Mouse (Mus musculus) kidney, embryonic 16.5 days (tissue): Measurements from ENCODE around the gene Akap13. TPM values are rescaled to one million over a fixed set of nuclear protein-coding genes. Genes with fewer than 3 reads are reported as not detected.

Source experiments
- ATAC-seq: fragments of 200-750 bp; cut with Nextera tagmentation; 2 replicates; pipeline ENCODE4 v1.8.0; 2017; ENCODE audit warnings: moderate TSS enrichment; ENCODE audit not compliant: low FRiP score, low TSS enrichment
- H3K27ac ChIP-seq: fragments of 300-500 bp; sonication (generic); 2 replicates; pipeline ENCODE4 v1.5.1; 2014; ENCODE audit warnings: low read length
- H3K27me3 ChIP-seq: fragments of 300-500 bp; sonication (generic); 2 replicates; pipeline ENCODE4 v1.6.1; 2014; ENCODE audit warnings: low read length, control low read depth, mixed read lengths; ENCODE audit not compliant: insufficient read depth
- H3K36me3 ChIP-seq: fragments of 300-500 bp; sonication (generic); 2 replicates; pipeline ENCODE4 v1.6.1; 2014; ENCODE audit warnings: low read length, control low read depth, mixed read lengths; ENCODE audit not compliant: insufficient read depth
- H3K4me1 ChIP-seq: fragments of 300-500 bp; sonication (generic); 2 replicates; pipeline ENCODE4 v1.6.1; 2014; ENCODE audit warnings: low read length, control low read depth, mixed read lengths; ENCODE audit not compliant: insufficient read depth
- H3K4me2 ChIP-seq: fragments of 300-500 bp; sonication (generic); replicated peaks from 2 replicates; pipeline ENCODE4 v1.6.1; 2014; ENCODE audit warnings: low read depth, low read length
- H3K4me3 ChIP-seq: fragments of 300-500 bp; sonication (generic); 2 replicates; pipeline ENCODE4 v1.5.1; 2014; ENCODE audit warnings: mild to moderate bottlenecking, low read length
- H3K9ac ChIP-seq: fragments of 300-500 bp; sonication (generic); replicated peaks from 2 replicates; pipeline ENCODE4 v1.6.1; 2014; ENCODE audit warnings: low read length
- H3K9me3 ChIP-seq: fragments of 300-500 bp; sonication (generic); 2 replicates; pipeline ENCODE4 v1.6.1; 2016; ENCODE audit warnings: low read length, control low read depth
- WGBS: fragments of 180-500 bp; shearing (Covaris S2); extraction: QIAGEN DNeasy Blood & Tissue Kit; methylation state at CpG from one replicate; pipeline ENCODE4 v1.1.7; 2014; 5-methylcytosine and 5-hydroxymethylcytosine counted together
- polyA plus RNA-seq: library from polyadenylated mRNA; unstranded; fragments of >200 nt; fragmentation: Nextera tagmentation; extraction: Ambion mirVana; gene quantifications from 2 replicates; pipeline ENCODE4 v1.2.1, GENCODE M21; 2015

The Akap13 gene
- polyA plus RNA-seq, 1 experiment from 2014 or later: 35.2 TPM

DNA sequence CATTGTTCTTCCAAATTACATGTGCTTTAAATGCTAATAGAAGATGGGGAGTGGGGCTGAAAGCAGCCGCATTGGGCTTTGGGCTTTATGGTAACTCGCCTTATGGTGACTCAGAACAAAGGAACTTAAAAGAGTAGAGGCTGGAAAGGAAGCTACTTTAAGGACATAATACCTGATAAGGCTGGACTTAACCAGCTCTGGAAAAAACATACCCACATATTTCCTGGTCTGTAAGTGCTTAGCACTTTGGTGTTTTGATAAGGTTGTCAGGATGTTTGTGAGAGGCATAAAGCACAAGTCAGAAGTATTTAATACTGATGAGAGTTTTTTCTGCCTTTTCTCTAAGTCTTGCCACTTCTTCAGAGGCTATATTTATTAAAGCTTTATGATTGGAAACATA lies 128.8 kb downstream of the Akap13 start:
- Histone ChIP-seq H3K4me3 (no peak overlapping the region), H3K9ac (no peak overlapping the region), H3K9me3 (no peaks in the 10 kb centered on the region), H3K27me3 (no peaks in the 10 kb centered on the region), H3K4me2 (no peak overlapping the region), H3K4me1 (peaks cover 8% of the 10 kb centered on the region), H3K27ac (no peak overlapping the region), H3K36me3 (peaks cover 34% of the 10 kb centered on the region)
- WGBS: 71% methylated on average over 2 of the region's 2 CpGs
- ATAC-seq: no peak

DNA sequence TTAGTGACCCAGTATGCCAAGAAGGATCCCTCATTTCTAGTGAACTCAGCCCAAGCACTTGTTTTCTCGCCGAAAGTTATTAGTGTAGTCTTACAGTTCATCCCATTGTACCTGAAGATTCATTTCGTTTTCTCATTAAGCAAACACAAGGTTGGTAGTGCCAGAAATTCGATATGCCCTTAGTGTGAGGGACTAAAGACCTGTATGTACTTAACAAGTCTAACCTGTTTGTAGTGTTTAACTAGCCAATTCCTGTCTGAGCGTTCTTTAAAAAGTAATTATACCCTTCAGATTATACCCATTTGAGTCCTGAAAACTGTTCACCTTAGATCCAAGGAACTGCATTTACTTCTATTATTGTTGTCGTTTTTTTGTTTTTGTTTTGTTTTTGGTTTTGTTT lies 130.1 kb downstream of the Akap13 start:
- Histone ChIP-seq H3K9ac (no peak overlapping the region), H3K4me3 (no peak overlapping the region), H3K27me3 (no peaks in the 10 kb centered on the region), H3K36me3 (peaks cover 31% of the 10 kb centered on the region), H3K4me1 (peaks cover 8% of the 10 kb centered on the region), H3K9me3 (no peaks in the 10 kb centered on the region), H3K4me2 (no peak overlapping the region), H3K27ac (no peak overlapping the region)
- no peak for ATAC-seq
- WGBS: 52% methylated on average over 6 of the region's 6 CpGs

DNA sequence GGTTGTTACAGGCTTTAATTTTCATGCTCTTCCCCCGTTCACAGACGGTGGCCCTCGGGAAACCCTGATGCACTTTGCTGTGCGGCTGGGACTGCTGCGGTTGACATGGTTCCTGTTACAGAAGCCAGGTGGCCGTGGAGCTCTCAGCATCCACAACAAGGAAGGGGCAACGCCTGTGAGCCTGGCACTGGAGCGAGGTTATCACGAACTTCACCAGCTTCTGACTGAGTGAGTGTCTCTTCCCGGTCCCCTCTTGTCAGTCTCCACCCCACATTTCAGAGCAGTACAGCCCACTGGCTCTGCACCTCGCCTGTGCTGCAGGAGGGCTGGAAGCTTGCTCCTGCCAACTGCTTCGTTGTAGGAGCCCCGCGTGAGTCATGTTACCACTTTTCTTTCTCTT lies 130.8 kb downstream of the Akap13 start:
- no peak overlapping the region for H3K4me3 ChIP-seq

DNA sequence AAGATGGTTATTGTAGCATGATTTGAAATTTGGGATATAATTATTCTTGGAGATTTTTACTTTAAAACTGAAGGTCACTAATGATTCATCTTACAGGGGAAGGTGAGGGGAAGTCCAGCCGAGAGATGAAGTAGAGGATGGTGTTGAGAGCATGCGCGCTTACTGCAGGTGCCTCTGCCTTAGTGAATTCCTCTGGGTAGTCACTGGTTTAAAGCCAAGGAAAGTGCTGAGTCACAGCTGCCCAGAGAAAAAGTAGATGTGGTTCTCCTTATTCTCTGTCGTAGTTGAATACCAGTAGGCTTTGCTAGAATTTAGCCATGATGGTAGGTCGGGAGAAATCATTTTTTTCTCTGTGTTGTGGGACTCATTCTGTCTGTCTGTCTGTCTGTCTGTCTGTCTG lies 132.4 kb downstream of the Akap13 start:
- Histone ChIP-seq H3K9ac (no peak overlapping the region), H3K4me1 (peaks cover 8% of the 10 kb centered on the region), H3K27me3 (no peaks in the 10 kb centered on the region), H3K27ac (no peak overlapping the region), H3K4me2 (no peak overlapping the region), H3K4me3 (no peak overlapping the region), H3K36me3 (peaks cover 18% of the 10 kb centered on the region), H3K9me3 (no peaks in the 10 kb centered on the region)
- ATAC-seq: no peak
- WGBS: 89% methylated on average over 5 of the region's 5 CpGs

More for the DNA sequence above, 130.8 kb downstream of the Akap13 start:
- Histone ChIP-seq H3K27ac (no peak overlapping the region), H3K9ac (no peak overlapping the region), H3K27me3 (no peaks in the 10 kb centered on the region), H3K36me3 (peaks cover 28% of the 10 kb centered on the region), H3K4me1 (peaks cover 8% of the 10 kb centered on the region), H3K4me2 (no peak overlapping the region), H3K9me3 (no peaks in the 10 kb centered on the region)
- WGBS: 47% methylated on average over 14 of the region's 14 CpGs
- no peak for ATAC-seq

DNA sequence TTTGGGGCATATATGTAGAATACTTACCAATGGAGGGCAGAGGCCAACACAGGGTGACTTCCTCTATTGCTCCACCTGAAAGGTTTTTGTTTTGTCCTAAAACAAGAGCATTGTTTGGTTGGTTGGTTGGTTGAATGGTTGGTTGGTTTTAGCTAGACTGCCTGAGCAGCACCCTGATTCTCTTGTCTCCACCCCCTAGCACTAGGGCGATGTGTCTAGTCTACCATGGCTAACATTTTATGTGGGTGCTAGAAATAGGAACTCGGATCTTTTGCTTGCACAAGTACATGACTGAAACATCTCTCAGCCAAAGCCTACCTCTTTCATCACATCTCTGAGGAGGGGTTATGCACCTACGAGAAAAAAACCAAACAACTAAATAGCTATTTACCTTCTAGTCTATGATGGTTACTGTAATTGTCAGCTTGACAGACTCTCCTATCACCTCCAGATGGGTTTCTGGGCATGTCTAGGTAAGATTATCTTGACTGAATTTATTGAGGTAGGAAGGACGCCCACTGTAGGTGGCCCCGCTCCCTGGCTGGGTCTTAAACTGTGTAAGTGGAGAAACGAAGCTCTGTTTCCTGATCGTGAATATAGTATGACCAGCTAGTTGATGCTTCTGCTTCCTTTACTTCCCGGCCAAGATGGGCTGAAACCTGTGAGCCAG lies 134.1 kb downstream of the Akap13 start:
- Histone ChIP-seq H3K9ac (no peak overlapping the region), H3K36me3 (peaks cover 18% of the 10 kb centered on the region), H3K4me1 (peaks cover 8% of the 10 kb centered on the region), H3K4me3 (no peak overlapping the region), H3K27ac (no peak overlapping the region), H3K4me2 (no peak overlapping the region), H3K27me3 (no peaks in the 10 kb centered on the region), H3K9me3 (no peaks in the 10 kb centered on the region)
- ATAC-seq: no peak
- WGBS: 87% methylated on average over 8 of the region's 8 CpGs

DNA sequence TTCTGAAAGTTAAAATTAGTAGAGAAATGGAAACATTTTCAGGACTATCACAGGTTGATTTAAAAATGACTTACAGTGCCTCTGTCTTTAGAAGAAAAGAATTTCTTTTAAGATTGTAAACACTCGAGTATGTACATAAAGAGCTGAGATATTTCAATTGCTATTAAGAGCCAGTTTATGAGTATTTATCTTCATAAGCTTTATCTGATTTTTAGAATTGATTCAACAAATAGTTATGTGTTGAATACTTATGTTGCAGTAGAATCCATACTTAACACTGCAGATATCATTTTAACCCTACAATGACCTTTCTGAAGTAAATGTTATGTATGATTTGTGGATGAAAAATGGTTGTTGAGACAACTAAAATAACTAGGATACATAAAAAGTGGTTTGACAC lies 136.6 kb downstream of the Akap13 start:
- Histone ChIP-seq H3K4me1 (no peaks in the 10 kb centered on the region), H3K27ac (no peak overlapping the region), H3K27me3 (no peaks in the 10 kb centered on the region), H3K9me3 (no peaks in the 10 kb centered on the region), H3K9ac (no peak overlapping the region), H3K36me3 (peaks cover 14% of the 10 kb centered on the region), H3K4me2 (no peak overlapping the region), H3K4me3 (no peak overlapping the region)
- WGBS: 69% methylated on average over 1 of the region's 1 CpGs
- no peak for ATAC-seq

DNA sequence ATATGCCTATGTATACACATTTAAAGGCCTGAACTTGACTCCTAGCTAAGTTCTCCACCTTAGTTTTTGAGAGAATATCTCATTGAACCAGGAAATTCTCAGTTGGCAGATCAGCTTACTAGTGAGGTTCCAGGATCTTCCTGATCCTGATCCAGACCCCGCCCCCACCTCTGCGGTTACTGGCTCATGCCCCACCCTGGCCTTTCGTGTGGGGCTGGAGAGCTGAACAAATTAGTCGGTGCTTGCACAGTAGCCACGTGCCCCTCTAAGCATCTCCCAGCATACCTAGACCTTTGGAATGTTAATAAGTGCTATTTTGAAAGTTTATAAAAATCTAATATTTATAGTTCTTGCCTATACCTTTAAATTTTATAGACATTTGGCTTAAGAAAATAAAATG lies 139.5 kb downstream of the Akap13 start:
- Histone ChIP-seq H3K9ac (no peak overlapping the region), H3K36me3 (peaks cover 5% of the 10 kb centered on the region; the same call in 1 of the 2 replicates), H3K27me3 (no peaks in the 10 kb centered on the region), H3K9me3 (no peaks in the 10 kb centered on the region), H3K4me3 (no peak overlapping the region), H3K27ac (no peak overlapping the region), H3K4me1 (no peaks in the 10 kb centered on the region), H3K4me2 (no peak overlapping the region)
- no peak for ATAC-seq
- WGBS: 72% methylated on average over 5 of the region's 5 CpGs

DNA sequence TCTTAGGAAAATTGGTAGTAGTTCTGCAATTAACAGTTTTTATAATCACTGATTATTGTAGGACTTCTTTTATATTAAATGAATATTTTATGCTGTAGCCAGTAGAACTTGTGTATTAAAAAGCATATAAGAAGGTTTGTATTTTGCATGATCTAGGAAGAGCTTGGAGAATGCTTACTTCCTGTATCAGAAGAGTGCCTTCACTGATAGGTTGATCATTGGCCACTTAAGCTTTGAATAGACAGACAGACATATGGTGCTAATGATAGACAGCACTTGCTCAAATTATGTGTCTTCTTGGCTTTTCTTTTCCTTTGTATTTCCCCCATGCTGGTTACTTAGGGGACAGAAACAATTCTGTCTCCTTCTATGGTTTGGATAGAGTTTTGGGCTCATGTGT lies 139.9 kb downstream of the Akap13 start:
- Histone ChIP-seq H3K9me3 (no peaks in the 10 kb centered on the region), H3K4me2 (no peak overlapping the region), H3K27me3 (no peaks in the 10 kb centered on the region), H3K9ac (no peak overlapping the region), H3K36me3 (peaks cover 4% of the 10 kb centered on the region; the same call in 1 of the 2 replicates), H3K27ac (no peak overlapping the region), H3K4me1 (no peaks in the 10 kb centered on the region), H3K4me3 (no peak overlapping the region)
- no peak for ATAC-seq

DNA sequence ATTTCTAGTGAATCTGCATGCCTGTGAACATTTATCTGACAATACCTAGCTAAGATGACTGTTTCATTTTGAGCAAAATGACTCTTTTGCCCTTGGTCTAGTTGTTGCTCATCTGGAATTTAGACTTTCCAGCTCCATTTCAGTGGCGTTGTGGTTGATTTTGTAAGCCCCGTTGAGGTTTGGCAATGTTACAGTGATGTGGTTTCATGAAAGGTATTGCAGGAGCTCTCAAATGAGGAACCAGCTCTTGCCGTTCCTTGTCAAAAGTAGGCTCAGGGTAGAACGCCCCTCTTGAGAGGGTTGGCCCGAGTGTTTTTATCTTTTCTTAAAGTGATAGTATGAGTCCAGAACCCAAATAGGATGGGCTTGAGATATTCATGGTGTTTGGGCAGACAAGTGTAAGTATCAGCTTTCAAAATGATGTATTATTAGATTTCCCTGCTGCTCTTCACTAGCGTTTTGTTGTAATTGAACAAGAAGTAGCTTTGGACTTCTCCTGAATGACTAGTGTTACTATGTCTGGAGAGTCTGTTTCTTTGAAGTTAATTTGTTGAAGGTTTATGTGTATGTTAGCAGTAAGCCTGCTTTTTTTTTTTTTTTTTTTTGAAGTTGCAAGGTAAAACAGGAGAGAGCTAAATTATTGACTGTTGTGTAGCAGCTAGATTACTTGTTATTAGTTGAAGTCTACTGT lies 140.9 kb downstream of the Akap13 start:
- Histone ChIP-seq H3K9ac (no peak overlapping the region), H3K4me3 (no peak overlapping the region), H3K27me3 (no peaks in the 10 kb centered on the region), H3K36me3 (no peaks in the 10 kb centered on the region), H3K4me1 (no peaks in the 10 kb centered on the region), H3K9me3 (no peaks in the 10 kb centered on the region), H3K27ac (no peak overlapping the region), H3K4me2 (no peak overlapping the region)
- 75% methylated on average over 6 of the region's 6 CpGs for WGBS
- no peak for ATAC-seq

DNA sequence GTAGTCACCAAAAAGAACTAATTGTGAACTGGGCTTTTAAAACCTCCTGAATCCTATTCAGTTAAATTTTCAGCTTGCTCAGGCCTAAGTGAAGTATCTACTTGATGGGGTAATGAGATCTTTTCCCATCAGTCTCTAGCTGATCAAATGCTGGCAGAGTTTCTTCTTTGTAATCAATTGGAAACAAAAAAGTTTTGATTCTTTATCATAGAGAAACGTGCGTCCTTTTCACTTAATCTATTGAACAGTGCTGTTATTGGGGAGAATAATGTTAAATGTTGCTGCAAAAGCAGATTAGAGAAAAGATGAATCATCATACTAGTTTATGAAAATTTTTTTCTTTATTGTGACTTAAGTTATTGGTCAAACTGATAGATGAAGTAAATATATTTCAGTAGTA lies 142.5 kb downstream of the Akap13 start:
- Histone ChIP-seq H3K27me3 (no peaks in the 10 kb centered on the region), H3K4me3 (no peak overlapping the region), H3K9ac (no peak overlapping the region), H3K4me1 (no peaks in the 10 kb centered on the region), H3K27ac (no peak overlapping the region), H3K4me2 (no peak overlapping the region), H3K36me3 (0 out of 2 replicates have a peak, but pooled peaks cover 2% of the 10 kb centered on the region), H3K9me3 (no peaks in the 10 kb centered on the region)
- no peak for ATAC-seq
- WGBS: 94% methylated on average over 2 of the region's 2 CpGs
